Mouse (Mus musculus) ES-E14 (cell line): ENCODE results near the gene Sh2b2. TPM values are rescaled to one million over a fixed set of nuclear protein-coding genes. Genes with fewer than 3 reads are reported as not detected.

Source experiments
- DNase-seq: peaks from one replicate; pipeline ENCODE4 v3.0.0-alpha.2; 2013; ENCODE audit warnings: low read depth, low spot score
- H3K27ac ChIP-seq: 2 replicates; pipeline ENCODE4 v1.5.1; 2012; ENCODE audit warnings: low read depth, mild to moderate bottlenecking, low read length, moderate library complexity, mixed read lengths; ENCODE audit not compliant: poor library complexity, insufficient read depth, severe bottlenecking
- H3K36me3 ChIP-seq: 2 replicates; pipeline ENCODE4 v1.6.1; 2012; ENCODE audit warnings: mild to moderate bottlenecking, low read length, moderate library complexity, mixed read lengths; ENCODE audit not compliant: control insufficient read depth, poor library complexity, insufficient read depth, severe bottlenecking
- H3K4me1 ChIP-seq, 2 experiments: fragments of 150-350 bp in 1 of 2; sonication (generic) in 1 of 2; 2 replicates each; pipeline ENCODE4 v1.6.1; 2012; ENCODE audit warnings: low read length in 2 of 2, mild to moderate bottlenecking in 1 of 2, mixed read lengths in 1 of 2; ENCODE audit not compliant: control insufficient read depth in 2 of 2, insufficient read depth in 2 of 2, poor library complexity in 1 of 2
- H3K4me3 ChIP-seq, 2 experiments: fragments of 150-350 bp in 1 of 2; sonication (generic) in 1 of 2; 2 replicates each; pipeline ENCODE4 v1.5.1; 2012; ENCODE audit warnings: low read length in 2 of 2, low read depth in 1 of 2, mild to moderate bottlenecking in 1 of 2, mixed read lengths in 1 of 2; ENCODE audit not compliant: insufficient read depth in 1 of 2, poor library complexity in 1 of 2, severe bottlenecking in 1 of 2
- H3K9ac ChIP-seq: 2 replicates; pipeline ENCODE4 v1.6.1; 2012; ENCODE audit warnings: low read depth, mild to moderate bottlenecking, low read length, mixed read lengths; ENCODE audit not compliant: poor library complexity, insufficient read depth, severe bottlenecking
- H3K9me3 ChIP-seq: fragments of 150-350 bp; sonication (generic); 2 replicates; pipeline ENCODE4 v1.6.1; 2012; ENCODE audit warnings: low read depth, mild to moderate bottlenecking, low read length; ENCODE audit not compliant: control insufficient read depth, insufficient read depth
- CHD2 ChIP-seq: IDR thresholded peaks from 2 replicates; pipeline ENCODE4 v1.6.1; 2014; ENCODE audit warnings: mild to moderate bottlenecking, low read depth, low read length, inconsistent platforms
- HCFC1 ChIP-seq: IDR thresholded peaks from 2 replicates; pipeline ENCODE4 v1.6.1; 2012; ENCODE audit warnings: low read length, inconsistent platforms, borderline replicate concordance; ENCODE audit not compliant: insufficient read depth
- MAFK ChIP-seq: IDR thresholded peaks from 2 replicates; pipeline ENCODE4 v1.6.1; 2014; ENCODE audit warnings: mild to moderate bottlenecking, low read depth, low read length, inconsistent platforms; ENCODE audit not compliant: insufficient read depth
- ZC3H11A ChIP-seq: IDR thresholded peaks from 2 replicates; pipeline ENCODE4 v1.6.1; 2012; ENCODE audit warnings: low read depth, mild to moderate bottlenecking, inconsistent platforms, low read length, borderline replicate concordance
- ZNF384 ChIP-seq: IDR thresholded peaks from 2 replicates; pipeline ENCODE4 v1.6.1; 2012; ENCODE audit warnings: low read depth, low read length, inconsistent platforms
- in situ Hi-C, 2 experiments: fragments of 600-800 bp; cut with MboI; formaldehyde crosslinking; loops; one replicate each; pipeline ENCODE4 v1.15.1; 2025; ENCODE audit warnings: low sequenced_read_pairs in 2 of 2, inconsistent platforms in 1 of 2; ENCODE audit not compliant: unreplicated experiment in 2 of 2
- total RNA-seq: library from RNA; depleted of rRNA; stranded (reverse); fragments of 300-350 nt; gene quantifications from 2 replicates; pipeline ENCODE4 v1.2.3, GENCODE M21; 2012

The Sh2b2 gene
- total RNA-seq, 1 experiment: 3.3 TPM

DNA sequence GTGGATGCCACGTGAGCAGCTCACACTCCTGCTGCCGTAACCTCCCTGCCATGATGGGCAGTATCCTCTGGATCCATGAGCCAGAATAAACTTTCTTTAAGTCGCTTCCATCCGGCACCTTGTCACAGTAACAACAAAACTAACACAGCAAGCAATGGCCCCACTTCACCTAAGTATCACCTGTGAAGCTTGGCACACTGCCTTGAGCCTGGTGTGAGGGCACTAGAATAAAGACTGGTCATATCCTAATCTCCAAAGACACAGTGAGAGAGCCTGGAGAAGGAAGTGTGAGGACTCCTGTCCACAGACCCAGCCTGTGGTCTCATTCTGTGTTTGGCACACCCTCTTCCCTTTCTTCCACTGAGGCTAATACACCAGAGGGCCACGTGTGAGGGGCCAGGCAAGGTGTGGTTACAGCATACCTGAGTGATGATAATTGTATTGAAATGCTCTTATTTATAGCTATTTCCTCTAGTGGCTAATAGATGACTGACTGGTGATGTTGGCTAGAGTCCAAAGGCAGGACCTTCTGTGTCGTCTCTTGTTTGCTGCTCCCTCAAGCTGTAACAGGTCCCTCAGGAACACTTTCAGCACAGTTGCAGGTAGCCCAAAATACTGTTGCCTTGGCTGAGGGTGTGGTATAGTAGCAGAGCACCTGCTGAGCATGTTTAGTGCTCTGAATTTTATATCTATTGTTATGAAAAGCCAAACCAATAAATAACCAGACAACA, 42.2 kb upstream of the Sh2b2 start:
- in situ Hi-C loops: loop anchor here in 1 of 2 experiments (25.0 kb wide), 1 partner anchor 374 kb away; no protein-coding TSS in a partner anchor
- H3K36me3 ChIP-seq: peaks cover 12% of the 10 kb centered on the region
- no peak for TF ChIP-seq ZNF384
- H3K27ac ChIP-seq: no peak overlapping the region
- H3K9me3 ChIP-seq: no peaks in the 10 kb centered on the region
- no peak for DNase-seq
- H3K4me3 ChIP-seq: no peak overlapping the region
- peaks cover 1 to 2% of the 10 kb centered on the region in 2 experiments; a peak in 1 of 4 replicates for H3K4me1 ChIP-seq
- no peak overlapping the region for H3K9ac ChIP-seq

GRCm38 (mm10) chr5:136286566-136286965, 40.2 kb upstream of the Sh2b2 start:
- in situ Hi-C loops: loop anchor here in 1 of 2 experiments (25.0 kb wide), 1 partner anchor 376 kb away; no protein-coding TSS in a partner anchor

GRCm38 (mm10) chr5:136285106-136285505, 38.8 kb upstream of the Sh2b2 start:
- Histone ChIP-seq H3K9ac (no peak overlapping the region), H3K4me3 (no peak overlapping the region), H3K27ac (no peak overlapping the region), H3K9me3 (no peaks in the 10 kb centered on the region), H3K4me1 (peaks cover 1 to 2% of the 10 kb centered on the region in 2 experiments; a peak in 1 of 4 replicates), H3K36me3 (peaks cover 16% of the 10 kb centered on the region)
- in situ Hi-C loops: loop anchor here in 1 of 2 experiments (25.0 kb wide), 1 partner anchor 377 kb away; no protein-coding TSS in a partner anchor
- TF ChIP-seq ZNF384 (no peak), MAFK (no peak), CHD2 (no peak), HCFC1 (no peak), ZC3H11A (no peak)
- DNase-seq: no peak

More at GRCm38 (mm10) chr5:136286566-136286965, 40.2 kb upstream of the Sh2b2 start:
- Histone ChIP-seq H3K9ac (no peak overlapping the region), H3K9me3 (no peaks in the 10 kb centered on the region), H3K27ac (no peak overlapping the region), H3K4me1 (peaks cover 1 to 2% of the 10 kb centered on the region in 2 experiments; a peak in 1 of 4 replicates), H3K4me3 (no peak overlapping the region), H3K36me3 (peaks cover 16% of the 10 kb centered on the region)
- TF ChIP-seq MAFK (no peak), HCFC1 (no peak), ZC3H11A (no peak), ZNF384 (no peak), CHD2 (no peak)
- no peak for DNase-seq

GRCm38 (mm10) chr5:136281351-136281750, 35.0 kb upstream of the Sh2b2 start:
- no peak for TF ChIP-seq CHD2
- TF ChIP-seq ZC3H11A: peak; percentile 69; the same call in 1 of the 2 replicates
- DNase-seq: no peak
- in situ Hi-C loops: loop anchor here in 1 of 2 experiments (25.0 kb wide), 1 partner anchor 381 kb away; no protein-coding TSS in a partner anchor

More at GRCm38 (mm10) chr5:136281351-136281750, 35.0 kb upstream of the Sh2b2 start:
- Histone ChIP-seq H3K36me3 (peaks cover 19% of the 10 kb centered on the region), H3K27ac (no peak overlapping the region), H3K9ac (no peak overlapping the region), H3K4me3 (no peak overlapping the region), H3K9me3 (no peaks in the 10 kb centered on the region), H3K4me1 (no peaks in the 10 kb centered on the region)
